Mouse (Mus musculus): ENCODE results near the gene Doc2b.

Doc2b gene

GRCm38 (mm10) chr11:75796029-75796445, at the start of gene Doc2b:
Doc2b (minus strand) TSS chr11:75796049.
- DNase-seq: peak; percentile 56 to 74

DNA sequence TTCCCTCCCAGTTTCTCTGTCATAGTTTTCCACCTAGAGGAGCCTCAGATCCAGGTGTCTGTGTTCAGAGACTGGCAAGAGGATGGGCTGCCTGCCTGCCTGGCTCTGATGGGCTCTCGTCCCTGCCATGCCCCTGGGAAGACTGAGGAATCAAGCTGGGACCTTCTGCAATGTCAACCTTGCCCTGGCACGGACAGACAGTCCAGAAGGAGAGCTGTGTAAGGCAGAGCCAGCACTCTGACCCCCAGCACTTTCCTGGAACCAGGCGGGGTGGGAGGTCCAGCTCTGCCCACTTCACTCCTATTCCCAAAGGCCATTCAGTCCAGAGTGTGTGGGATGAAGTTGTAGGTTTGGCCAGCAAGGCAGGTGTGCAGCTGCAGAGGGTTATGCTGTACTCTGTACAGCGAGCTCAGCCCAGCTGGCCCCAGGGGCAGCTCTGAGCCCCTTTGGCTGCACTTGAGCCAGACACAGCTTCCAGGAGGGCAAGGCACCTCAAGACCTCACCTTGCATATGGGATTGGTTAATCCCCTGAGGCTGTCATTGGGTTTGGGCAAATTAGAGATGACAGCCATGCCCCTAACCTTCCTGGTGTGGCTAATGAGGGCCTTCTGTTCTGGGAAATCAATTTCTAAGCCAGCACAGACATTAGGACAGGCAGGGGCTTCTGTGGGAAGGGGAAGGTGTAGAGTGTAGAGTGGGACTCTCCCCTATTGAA, 47.2 kb upstream of the Doc2b start:
- no peak for DNase-seq

- peak; percentile 49 to 50 for DNase-seq
Observed at GRCm38 (mm10) chr11:75841503-75841902, 45.7 kb upstream of the Doc2b start.

DNA sequence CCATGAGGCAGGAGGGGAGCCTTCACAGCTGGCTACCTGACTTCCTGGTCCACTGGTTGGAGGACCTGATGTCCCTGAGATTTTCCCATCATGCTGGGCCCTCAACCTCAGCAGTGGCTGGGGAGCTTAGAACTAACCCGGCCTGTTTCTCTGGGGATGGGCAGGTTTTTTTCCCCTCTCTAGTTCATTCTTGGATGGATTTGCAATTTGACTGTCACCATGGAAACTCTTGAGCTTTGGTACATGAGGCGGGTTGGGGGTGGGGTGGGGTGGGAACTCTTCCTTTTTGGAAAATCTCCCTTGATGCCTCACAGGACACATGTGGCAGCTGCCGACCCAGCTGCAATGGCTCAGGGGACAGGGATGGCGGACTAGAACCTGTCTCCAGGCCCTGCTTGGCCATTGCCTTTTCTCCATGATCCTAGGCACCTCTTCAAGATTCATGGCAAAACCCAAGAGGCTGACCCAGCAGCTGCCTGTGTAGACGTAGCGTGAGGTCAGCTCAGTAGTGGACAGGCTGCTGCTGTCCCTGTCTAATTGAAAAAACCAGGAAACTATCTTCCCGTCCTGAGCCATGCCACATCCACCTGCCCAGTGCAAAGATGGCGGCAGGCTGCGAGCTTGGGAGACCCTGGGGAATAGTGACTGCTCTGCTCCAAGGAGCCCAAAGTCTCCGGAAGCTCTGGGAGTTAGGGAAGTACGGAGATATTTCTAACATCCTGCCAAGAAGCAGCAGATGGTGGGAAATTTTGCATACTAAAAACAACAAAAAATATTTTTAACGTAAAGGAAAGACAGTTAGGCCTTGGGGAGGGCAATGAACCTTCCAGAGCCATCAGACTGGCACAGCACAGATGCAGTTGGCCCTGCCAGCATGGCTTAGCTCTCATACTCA, 43.9 kb upstream of the Doc2b start:
- no peak for DNase-seq

GRCm38 (mm10) chr11:75838861-75839426, 43.1 kb upstream of the Doc2b start:
- DNase-seq: no peak

DNA sequence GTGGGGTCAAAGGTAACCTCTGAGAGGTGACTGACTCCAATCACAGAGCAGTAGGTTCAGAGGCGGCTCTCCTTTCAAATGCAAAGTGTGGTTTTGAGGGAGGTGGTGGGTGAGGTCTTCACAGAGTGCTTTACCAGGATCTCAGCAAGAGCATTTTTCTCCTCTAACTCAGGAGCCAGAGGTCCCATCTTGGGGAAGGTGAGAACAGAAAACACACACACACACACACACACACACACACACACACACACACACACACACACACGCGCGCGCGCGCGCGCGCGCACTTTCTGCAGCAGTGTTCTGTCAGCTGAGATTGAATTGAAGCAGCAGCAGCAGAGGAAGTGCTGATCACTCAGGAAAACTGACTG, 40.4 kb upstream of the Doc2b start:
- no peak for DNase-seq

GRCm38 (mm10) chr11:75835587-75836239, 39.9 kb upstream of the Doc2b start:
- no peak for DNase-seq

DNA sequence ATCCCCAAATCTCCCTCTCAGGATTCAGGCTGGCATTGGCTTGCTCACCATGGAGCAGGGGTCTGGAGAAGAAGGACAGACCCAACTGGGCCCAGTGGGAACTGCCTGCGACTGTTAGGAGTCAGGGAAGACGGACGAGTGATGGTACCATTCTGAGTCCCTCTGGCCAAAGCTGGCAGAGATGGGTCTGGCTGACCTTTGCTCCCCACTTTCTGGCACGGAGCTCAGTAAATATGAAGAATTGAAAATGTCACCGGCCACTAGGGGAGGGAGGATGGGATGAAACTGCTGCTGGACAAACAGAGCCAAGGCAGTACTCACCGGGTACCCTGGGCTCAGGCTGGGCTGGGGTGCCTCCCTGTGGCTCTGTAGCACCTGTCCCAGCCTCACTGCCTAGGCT, 37.2 kb upstream of the Doc2b start:
- DNase-seq: no peak

GRCm38 (mm10) chr11:75830386-75830785, 34.5 kb upstream of the Doc2b start:
- no peak for DNase-seq

GRCm38 (mm10) chr11:75827414-75827813, 31.6 kb upstream of the Doc2b start:
- no peak for DNase-seq

GRCm38 (mm10) chr11:75823506-75823905, 27.7 kb upstream of the Doc2b start:
- DNase-seq: peak in 1 of 2 experiments; percentile 17

DNA sequence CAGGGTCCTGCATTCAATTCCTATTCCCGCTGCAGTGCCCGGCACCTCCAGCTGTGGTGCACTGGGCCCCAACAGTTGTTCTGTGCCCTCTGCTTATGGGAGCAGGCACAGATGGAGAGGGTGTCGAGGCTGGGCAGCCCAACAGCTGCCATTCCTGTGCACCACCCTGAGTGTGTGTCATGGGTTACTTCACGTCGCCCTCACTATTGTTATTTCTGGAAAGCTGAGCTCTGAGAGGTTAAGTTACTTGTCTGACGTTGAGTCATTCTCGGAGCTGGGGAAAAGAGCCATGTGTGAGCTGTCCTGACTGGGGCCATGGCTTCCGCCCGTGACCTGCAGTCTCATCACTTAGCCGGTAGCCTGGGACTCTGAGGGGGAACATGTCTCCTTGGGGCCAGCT, 17.2 kb upstream of the Doc2b start:
- DNase-seq: peak; percentile 27 to 46

- DNase-seq: peak; percentile 90 to 94
Observed at GRCm38 (mm10) chr11:75811900-75812299, 16.1 kb upstream of the Doc2b start.

DNA sequence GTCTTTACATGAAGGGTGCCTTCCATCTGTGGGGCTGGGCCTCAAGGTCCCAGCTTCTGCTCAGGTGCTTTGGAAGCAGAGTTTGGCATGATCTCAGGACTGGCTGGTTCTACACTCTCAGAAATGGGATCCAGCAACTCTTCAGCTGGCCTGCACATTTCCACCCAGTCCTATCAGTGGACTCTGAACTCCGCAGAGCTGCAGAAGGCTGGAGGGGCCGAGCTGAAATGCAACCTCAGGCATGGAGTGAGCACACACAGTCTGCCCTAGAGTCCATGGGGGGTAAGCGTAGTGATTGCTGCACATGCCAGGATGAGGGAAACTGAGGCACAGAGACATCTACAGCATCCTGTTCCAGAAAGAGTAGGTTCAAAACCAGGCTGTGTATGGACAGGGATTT, 14.7 kb upstream of the Doc2b start:
- DNase-seq: no peak

- DNase-seq: peak; percentile 45 to 57
Observed at GRCm38 (mm10) chr11:75807486-75807885, 11.6 kb upstream of the Doc2b start.

DNA sequence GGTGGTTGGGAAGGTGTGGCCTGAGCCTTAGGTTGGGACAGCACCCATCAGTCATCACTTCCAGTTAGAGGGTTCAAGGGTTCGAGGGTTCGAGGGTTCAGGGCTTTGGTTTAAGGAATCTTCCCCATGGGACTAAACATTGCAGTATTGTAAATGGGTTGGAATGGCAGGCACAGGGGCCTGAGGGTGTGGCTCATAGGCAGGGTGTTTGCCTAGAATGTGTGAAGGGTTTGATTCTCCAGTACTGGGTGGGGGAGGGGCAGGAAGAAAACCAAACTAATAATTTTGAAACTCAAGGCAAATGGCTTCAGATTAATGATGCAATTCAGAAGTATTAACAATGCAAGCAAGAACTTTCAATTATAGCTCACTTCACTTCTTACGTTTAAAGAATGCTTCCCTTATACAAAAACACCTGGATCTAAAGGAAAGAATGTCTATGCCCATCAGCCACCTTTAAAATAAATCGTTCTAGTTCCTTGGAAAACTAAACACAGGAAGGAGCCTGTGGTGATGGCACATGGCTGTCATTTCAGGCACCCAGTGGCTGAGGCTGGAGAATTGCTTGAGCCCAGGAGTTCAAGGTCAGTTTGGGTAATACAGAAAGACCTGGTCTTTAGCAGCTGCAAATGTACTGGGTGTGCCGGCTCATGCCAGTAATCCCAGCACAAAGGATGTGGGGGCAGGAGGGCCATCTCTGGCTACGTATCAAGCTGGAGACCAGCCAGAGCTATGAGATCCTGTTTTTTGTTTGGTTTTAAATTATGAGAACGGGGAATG, 6.1 kb upstream of the Doc2b start:
- no peak for DNase-seq

DNA sequence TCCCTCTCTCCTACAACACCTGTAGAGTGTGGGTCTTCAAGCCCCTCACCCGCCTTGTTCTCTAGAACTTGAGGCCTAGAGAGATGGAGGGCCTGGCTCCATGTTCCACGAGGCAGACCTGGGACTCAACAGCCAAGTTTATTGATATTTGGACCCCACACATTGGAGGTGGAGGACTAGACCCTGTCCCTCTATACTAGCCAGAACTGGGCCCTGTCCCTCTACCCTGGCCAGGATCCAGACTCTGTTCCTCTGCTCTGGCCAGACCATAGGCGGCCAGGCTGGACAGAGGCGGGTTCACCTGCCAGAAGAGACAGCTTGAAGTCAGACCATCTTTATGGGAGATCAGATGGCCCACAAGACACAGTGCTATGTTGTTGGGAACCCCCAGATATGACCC, 5.5 kb upstream of the Doc2b start:
- no peak for DNase-seq

- DNase-seq: peak in 1 of 2 experiments; percentile 39
Observed at GRCm38 (mm10) chr11:75796536-75797246, 842 bp upstream of the Doc2b start.

GRCm38 (mm10) chr11:75795321-75795636, 570 bp downstream of the Doc2b start:
- DNase-seq: peak in 1 of 2 experiments; percentile 41

GRCm38 (mm10) chr11:75794602-75795320, 1.1 kb downstream of the Doc2b start:
- peak in 1 of 2 experiments; percentile 62 for DNase-seq

GRCm38 (mm10) chr11:75793351-75793750, 2.5 kb downstream of the Doc2b start:
- no peak for DNase-seq

Measured in kidney, postnatal 4 days (tissue).